Mouse (Mus musculus) CH12.LX (cell line): ENCODE measurements around the gene Anapc10. TPM values are rescaled to one million over a fixed set of nuclear protein-coding genes. Genes with fewer than 3 reads are reported as not detected.

Experiments
- DNase-seq: peaks from one replicate; pipeline ENCODE4 v3.0.0-alpha.2; 2013; ENCODE audit errors: extremely low read depth
- H3K27ac ChIP-seq: 2 replicates; pipeline ENCODE4 v1.5.1; 2012; ENCODE audit warnings: low read depth, mild to moderate bottlenecking, control low read depth, moderate library complexity; ENCODE audit not compliant: insufficient read depth
- H3K27me3 ChIP-seq: replicated peaks from 2 replicates; pipeline ENCODE3; 2012; ENCODE audit warnings: inconsistent platforms
- H3K36me3 ChIP-seq, 2 experiments: replicated peaks in 1 of 2; 2 replicates each; pipeline versions ENCODE3 to v1.6.1; 2012; ENCODE audit warnings: inconsistent platforms in 1 of 2, low read length in 1 of 2, mild to moderate bottlenecking in 1 of 2, mixed read lengths in 1 of 2, moderate library complexity in 1 of 2; ENCODE audit not compliant: control insufficient read depth in 1 of 2, insufficient read depth in 1 of 2
- H3K4me1 ChIP-seq, 2 experiments: 2 replicates each; pipeline ENCODE4 v1.6.1; 2012; ENCODE audit warnings: inconsistent platforms in 1 of 2, moderate library complexity in 1 of 2; ENCODE audit not compliant: insufficient read depth in 2 of 2, control insufficient read depth in 1 of 2
- H3K4me2 ChIP-seq: 2 replicates; pipeline ENCODE4 v1.6.1; 2012; ENCODE audit warnings: low read depth, mild to moderate bottlenecking, control low read depth; ENCODE audit not compliant: poor library complexity, insufficient read depth, severe bottlenecking
- H3K4me3 ChIP-seq, 3 experiments: fragments of 150-350 bp in 1 of 3; sonication (generic) in 1 of 3; replicated peaks in 1 of 3; 2 replicates each; pipeline versions ENCODE3 to v1.5.1; 2011 to 2012; ENCODE audit warnings: low read depth in 2 of 3, low read length in 2 of 3, mild to moderate bottlenecking in 2 of 3, moderate library complexity in 2 of 3, control low read depth in 1 of 3, improper control_type of control experiment in 1 of 3, inconsistent platforms in 1 of 3, mixed read lengths in 1 of 3; ENCODE audit not compliant: poor library complexity in 1 of 3
- H3K79me2 ChIP-seq: replicated peaks from 2 replicates; pipeline ENCODE4 v1.6.1; 2012; ENCODE audit warnings: mild to moderate bottlenecking, moderate library complexity; ENCODE audit not compliant: control insufficient read depth, poor library complexity, insufficient read depth, severe bottlenecking; ENCODE audit errors: extremely low read depth
- H3K9ac ChIP-seq: 2 replicates; pipeline ENCODE4 v1.6.1; 2012; ENCODE audit warnings: low read depth, mild to moderate bottlenecking, control low read depth, moderate library complexity; ENCODE audit not compliant: insufficient read depth
- H3K9me3 ChIP-seq: replicated peaks from 2 replicates; pipeline ENCODE3; 2012; ENCODE audit warnings: low read length, inconsistent platforms, mixed read lengths
- BHLHE40 ChIP-seq: IDR thresholded peaks from 2 replicates; pipeline ENCODE4 v1.6.1; 2011; ENCODE audit warnings: mild to moderate bottlenecking, low read depth, low read length, improper control_type of control experiment
- CHD1 ChIP-seq: IDR thresholded peaks from 2 replicates; pipeline ENCODE4 v1.6.1; 2012; ENCODE audit warnings: low read depth, low read length, improper control_type of control experiment, inconsistent platforms
- CTCF ChIP-seq, 2 experiments: IDR thresholded peaks in 1 of 2; conservative IDR thresholded peaks in 1 of 2; 2 replicates each; pipeline ENCODE4 v1.5.1; 2011 to 2012; ENCODE audit warnings: low read depth in 2 of 2, low read length in 2 of 2, improper control_type of control experiment in 1 of 2, inconsistent platforms in 1 of 2, mild to moderate bottlenecking in 1 of 2, moderate library complexity in 1 of 2
- ELF1 ChIP-seq: IDR thresholded peaks from 2 replicates; pipeline ENCODE4 v1.6.1; 2014; ENCODE audit warnings: low read depth, mild to moderate bottlenecking, inconsistent platforms, low read length, improper control_type of control experiment
- EP300 ChIP-seq: IDR thresholded peaks from 2 replicates; pipeline ENCODE4 v1.6.1; 2011; ENCODE audit warnings: low read length, improper control_type of control experiment
- GABPA ChIP-seq: IDR thresholded peaks from 2 replicates; pipeline ENCODE4 v1.6.1; 2012; ENCODE audit warnings: low read depth, low read length, improper control_type of control experiment, inconsistent platforms; ENCODE audit not compliant: insufficient replicate concordance
- IRF4 ChIP-seq: IDR thresholded peaks from 2 replicates; pipeline ENCODE4 v1.6.1; 2014; ENCODE audit warnings: low read depth, mild to moderate bottlenecking, inconsistent platforms, low read length, improper control_type of control experiment
- JUN ChIP-seq: IDR thresholded peaks from 2 replicates; pipeline ENCODE4 v1.6.1; 2011; ENCODE audit warnings: low read depth, mild to moderate bottlenecking, low read length, improper control_type of control experiment, moderate library complexity; ENCODE audit not compliant: insufficient read depth
- JUND ChIP-seq: conservative IDR thresholded peaks from 2 replicates; pipeline ENCODE4 v1.6.1; 2011; ENCODE audit warnings: low read depth, low read length, improper control_type of control experiment
- MAX ChIP-seq: IDR thresholded peaks from 2 replicates; pipeline ENCODE4 v1.6.1; 2011; ENCODE audit warnings: low read length, improper control_type of control experiment
- MAZ ChIP-seq: IDR thresholded peaks from 2 replicates; pipeline ENCODE4 v1.6.1; 2012; ENCODE audit warnings: low read depth, mild to moderate bottlenecking, inconsistent platforms, low read length, improper control_type of control experiment, moderate library complexity
- MEF2A ChIP-seq: IDR thresholded peaks from 2 replicates; pipeline ENCODE4 v1.6.1; 2014; ENCODE audit warnings: low read depth, mild to moderate bottlenecking, inconsistent platforms, low read length, improper control_type of control experiment, borderline replicate concordance
- MXI1 ChIP-seq: IDR thresholded peaks from 2 replicates; pipeline ENCODE4 v1.6.1; 2011; ENCODE audit warnings: mild to moderate bottlenecking, low read depth, low read length, improper control_type of control experiment
- MYC ChIP-seq: IDR thresholded peaks from 2 replicates; pipeline ENCODE4 v1.6.1; 2011; ENCODE audit warnings: low read depth, mild to moderate bottlenecking, improper control_type of control experiment, low read length
- NELFE ChIP-seq: IDR thresholded peaks from 2 replicates; pipeline ENCODE4 v1.6.1; 2011; ENCODE audit warnings: low read depth, low read length, improper control_type of control experiment
- NRF1 ChIP-seq: IDR thresholded peaks from 2 replicates; pipeline ENCODE4 v1.6.1; 2014; ENCODE audit warnings: low read depth, mild to moderate bottlenecking, inconsistent platforms, low read length, improper control_type of control experiment, moderate library complexity
- POLR2AphosphoS2 ChIP-seq: IDR thresholded peaks from 2 replicates; pipeline ENCODE4 v1.6.1; 2011; ENCODE audit warnings: low read depth, low read length, improper control_type of control experiment
- RAD21 ChIP-seq: IDR thresholded peaks from 2 replicates; pipeline ENCODE4 v1.6.1; 2011; ENCODE audit warnings: low read depth, mild to moderate bottlenecking, low read length, improper control_type of control experiment, moderate library complexity
- RCOR1 ChIP-seq: conservative IDR thresholded peaks from 2 replicates; pipeline ENCODE4 v1.6.1; 2012; ENCODE audit warnings: low read depth, mild to moderate bottlenecking, inconsistent platforms, low read length, improper control_type of control experiment
- SIN3A ChIP-seq: IDR thresholded peaks from 2 replicates; pipeline ENCODE4 v1.6.1; 2012; ENCODE audit warnings: low read length, improper control_type of control experiment, inconsistent platforms
- TBP ChIP-seq: conservative IDR thresholded peaks from 2 replicates; pipeline ENCODE4 v1.6.1; 2011; ENCODE audit warnings: low read depth, low read length, improper control_type of control experiment
- USF2 ChIP-seq: conservative IDR thresholded peaks from 2 replicates; pipeline ENCODE4 v1.6.1; 2011; ENCODE audit warnings: low read depth, low read length, improper control_type of control experiment
- ZKSCAN1 ChIP-seq: IDR thresholded peaks from 2 replicates; pipeline ENCODE4 v1.6.1; 2012; ENCODE audit warnings: low read depth, inconsistent platforms, low read length, improper control_type of control experiment, borderline replicate concordance
- ZMIZ1 ChIP-seq: IDR thresholded peaks from 2 replicates; pipeline ENCODE4 v1.6.1; 2012; ENCODE audit warnings: low read depth, mild to moderate bottlenecking, inconsistent platforms, low read length, improper control_type of control experiment
- dilution Hi-C: fragments of 300-500 bp; cut with MboI; formaldehyde crosslinking; loops from 2 replicates; pipeline ENCODE4 v1.14.3; 2020; ENCODE audit warnings: low sequenced_read_pairs; ENCODE audit not compliant: extremely low pct_unique_long_range_greater_than_20kb, extremely low pct_ligation_motif_present
- in situ Hi-C: fragments of 300-500 bp; cut with MboI; formaldehyde crosslinking; loops from 3 replicates; pipeline ENCODE4 v1.14.3; 2019; ENCODE audit warnings: low sequenced_read_pairs, low pct_ligation_motif_present, low pct_unique_long_range_greater_than_20kb, mixed read lengths
- polyA plus RNA-seq: library from polyadenylated mRNA; unstranded; fragments of >175 nt; gene quantifications from 2 replicates; pipeline ENCODE4 v1.2.1, GENCODE M21; 2012; ENCODE audit warnings: low read depth; ENCODE audit not compliant: insufficient read length
- total RNA-seq, 2 experiments: library from RNA; depleted of rRNA; stranded (reverse); fragments of 300-350 nt in 1 of 2; fragments of >200 nt in 1 of 2; gene quantifications; 2 replicates each; pipeline ENCODE4 v1.2.3; 2012 to 2014

Anapc10 gene
- total and polyA plus RNA-seq, 3 experiments: 9.7 to 25.2 (median 22.3) TPM

DNA sequence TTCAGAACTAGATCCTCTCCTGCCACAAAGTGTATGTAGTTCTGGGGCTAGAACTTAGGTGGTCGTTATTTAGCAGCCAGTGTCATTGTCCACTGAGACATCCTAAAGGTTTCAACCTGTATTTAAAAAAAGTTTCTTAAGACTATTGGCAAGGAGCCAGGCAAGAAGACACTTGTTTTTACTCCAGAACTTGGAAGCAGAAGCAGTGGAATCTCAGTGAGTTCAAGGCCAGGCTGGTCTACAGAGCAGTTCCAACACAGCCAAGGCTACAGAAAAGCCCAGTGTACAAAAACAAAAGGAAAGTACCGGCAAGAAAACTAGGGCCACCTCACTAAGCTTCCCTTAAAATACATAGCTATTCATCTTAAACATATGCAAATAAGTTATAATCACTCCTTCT, 19.1 kb upstream of the Anapc10 start:
- H3K4me1 ChIP-seq: no peaks in the 10 kb centered on the region
- H3K9me3 ChIP-seq: no peaks in the 10 kb centered on the region
- TF ChIP-seq JUND (no peak), MYC (no peak), MAZ (no peak), GABPA (no peak), SIN3A (no peak), USF2 (no peak), ZKSCAN1 (no peak), MXI1 (no peak), POLR2AphosphoS2 (no peak), EP300 (no peak)
- in situ Hi-C loops (loop anchor here (25.0 kb wide), 1 partner anchor 1020 kb away; no protein-coding TSS in a partner anchor), dilution Hi-C loops (no loop called here)
- no peak overlapping the region for H3K4me2 ChIP-seq
- peaks cover 53 to 94% of the 10 kb centered on the region in 2 experiments for H3K36me3 ChIP-seq
- no peak overlapping the region for H3K4me3 ChIP-seq
- peaks cover 5% of the 10 kb centered on the region; the same call in 1 of the 2 replicates for H3K79me2 ChIP-seq
- H3K27ac ChIP-seq: no peak overlapping the region
- no peak overlapping the region for H3K9ac ChIP-seq
- no peak for DNase-seq
- no peaks in the 10 kb centered on the region for H3K27me3 ChIP-seq

- no peak for DNase-seq
- Histone ChIP-seq H3K9me3 (no peaks in the 10 kb centered on the region), H3K4me3 (no peak overlapping the region), H3K4me1 (peaks cover 0 to 5% of the 10 kb centered on the region in 2 experiments; a peak in 1 of 4 replicates), H3K4me2 (no peak overlapping the region), H3K79me2 (peaks cover 35% of the 10 kb centered on the region), H3K27me3 (no peaks in the 10 kb centered on the region), H3K27ac (no peak overlapping the region), H3K36me3 (peaks cover 38 to 54% of the 10 kb centered on the region in 2 experiments), H3K9ac (no peak overlapping the region)
- dilution Hi-C loops: no loop called here
- TF ChIP-seq RAD21 (no peak), ZMIZ1 (no peak), NELFE (no peak), CHD1 (no peak), CTCF (conservative IDR thresholded peaks at IDR 0.05 in 1 of 2, IDR thresholded peaks at IDR 0.05 in 1 of 2; ENCODE audit: low read depth in 2 of 2, low read length in 2 of 2) (no peak), NRF1 (no peak), MAZ (no peak), MYC (no peak), BHLHE40 (no peak), MEF2A (no peak), ELF1 (no peak), MAX (no peak), RCOR1 (no peak), TBP (no peak), JUN (no peak), IRF4 (no peak), JUND (no peak), ZKSCAN1 (no peak)
- in situ Hi-C loops: no loop called here
Observed at GRCm38 (mm10) chr8:79706687-79707086, 4.9 kb upstream of the Anapc10 start.
